Mouse (Mus musculus) hindbrain, embryonic 10.5 days (tissue): ENCODE measurements around the gene Cdh22. TPM values are rescaled to one million over a fixed set of nuclear protein-coding genes. Genes with fewer than 3 reads are reported as not detected.

Source experiments
- DNase-seq: peaks from one replicate; pipeline ENCODE4 v3.0.0-alpha.2; 2017; ENCODE audit warnings: low spot score
- H3K27ac ChIP-seq: fragments of 300-500 bp; sonication (generic); 2 replicates; pipeline ENCODE4 v1.5.1; 2016; ENCODE audit warnings: mild to moderate bottlenecking, moderate library complexity
- H3K27me3 ChIP-seq: fragments of 300-500 bp; sonication (generic); 2 replicates; pipeline ENCODE4 v1.6.1; 2016; ENCODE audit warnings: mild to moderate bottlenecking; ENCODE audit not compliant: poor library complexity, insufficient read depth, severe bottlenecking
- H3K36me3 ChIP-seq: fragments of 300-500 bp; sonication (generic); 2 replicates; pipeline ENCODE4 v1.6.1; 2016; ENCODE audit warnings: mild to moderate bottlenecking, moderate library complexity
- H3K4me1 ChIP-seq: fragments of 300-500 bp; sonication (generic); replicated peaks from 2 replicates; pipeline ENCODE4 v1.6.1; 2016; ENCODE audit warnings: mild to moderate bottlenecking
- H3K4me3 ChIP-seq: fragments of 300-500 bp; sonication (generic); 2 replicates; pipeline ENCODE4 v1.5.1; 2016; ENCODE audit warnings: mild to moderate bottlenecking, moderate library complexity
- H3K9me3 ChIP-seq: fragments of 300-500 bp; sonication (generic); 2 replicates; pipeline ENCODE4 v1.6.1; 2016; ENCODE audit warnings: mild to moderate bottlenecking, moderate library complexity
- WGBS: fragments of 180-500 bp; shearing (Covaris S2); methylation state at CpG from one replicate; pipeline ENCODE4 v1.1.7; 2016; 5-methylcytosine and 5-hydroxymethylcytosine counted together
- polyA plus RNA-seq: library from polyadenylated mRNA; unstranded; fragments of >200 nt; fragmentation: Nextera tagmentation; extraction: Ambion mirVana; gene quantifications from 2 replicates; pipeline ENCODE4 v1.2.1, GENCODE M21; 2016

Cdh22 gene
- polyA plus RNA-seq, 1 experiment from 2014 or later = 8.7 TPM

DNA sequence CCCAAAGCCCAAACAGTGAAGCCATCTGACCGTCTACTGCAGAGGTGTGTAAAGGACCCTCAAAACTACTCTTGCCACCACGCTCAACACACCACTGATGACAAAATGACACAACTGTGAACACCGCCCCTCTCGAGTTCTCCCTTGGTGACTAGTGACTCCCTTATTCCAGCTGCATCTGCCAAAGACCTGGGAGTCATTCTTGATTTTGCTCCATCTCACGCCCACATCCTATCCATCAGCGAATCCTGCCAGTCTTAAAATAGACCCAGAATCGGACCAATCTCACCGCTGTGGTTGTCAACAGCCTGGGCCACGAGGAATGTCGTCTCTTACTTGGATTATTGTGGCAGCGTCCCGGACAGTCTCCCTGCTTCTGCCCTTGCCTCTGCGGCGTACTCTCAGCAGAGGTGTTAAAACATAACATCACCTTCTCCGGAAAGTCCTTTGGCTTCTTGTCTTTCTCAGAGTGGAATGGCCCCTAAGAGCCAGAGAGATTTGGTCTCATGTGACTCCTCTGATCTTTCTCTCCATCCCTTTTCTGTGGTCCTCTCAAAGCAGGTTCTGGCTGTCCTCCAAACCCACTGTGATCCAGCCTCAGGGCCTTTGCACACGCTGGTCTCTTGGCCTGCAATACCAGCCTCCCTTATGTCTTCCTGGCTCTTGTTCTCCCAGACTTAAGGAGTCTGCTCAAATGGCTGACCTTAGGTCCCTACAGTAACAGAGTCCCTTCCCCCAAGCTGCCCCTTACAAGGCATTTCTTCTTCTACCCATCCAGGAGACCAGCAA, 17.1 kb downstream of the Cdh22 start:
- Histone ChIP-seq H3K4me3 (no peak overlapping the region), H3K27me3 (peaks cover 98% of the 10 kb centered on the region), H3K4me1 (peaks cover 90% of the 10 kb centered on the region), H3K27ac (peak overlapping the region; percentile 62), H3K9me3 (no peaks in the 10 kb centered on the region), H3K36me3 (no peaks in the 10 kb centered on the region)
- 91% methylated on average over 16 of the region's 16 CpGs for WGBS
- DNase-seq = no peak

DNA sequence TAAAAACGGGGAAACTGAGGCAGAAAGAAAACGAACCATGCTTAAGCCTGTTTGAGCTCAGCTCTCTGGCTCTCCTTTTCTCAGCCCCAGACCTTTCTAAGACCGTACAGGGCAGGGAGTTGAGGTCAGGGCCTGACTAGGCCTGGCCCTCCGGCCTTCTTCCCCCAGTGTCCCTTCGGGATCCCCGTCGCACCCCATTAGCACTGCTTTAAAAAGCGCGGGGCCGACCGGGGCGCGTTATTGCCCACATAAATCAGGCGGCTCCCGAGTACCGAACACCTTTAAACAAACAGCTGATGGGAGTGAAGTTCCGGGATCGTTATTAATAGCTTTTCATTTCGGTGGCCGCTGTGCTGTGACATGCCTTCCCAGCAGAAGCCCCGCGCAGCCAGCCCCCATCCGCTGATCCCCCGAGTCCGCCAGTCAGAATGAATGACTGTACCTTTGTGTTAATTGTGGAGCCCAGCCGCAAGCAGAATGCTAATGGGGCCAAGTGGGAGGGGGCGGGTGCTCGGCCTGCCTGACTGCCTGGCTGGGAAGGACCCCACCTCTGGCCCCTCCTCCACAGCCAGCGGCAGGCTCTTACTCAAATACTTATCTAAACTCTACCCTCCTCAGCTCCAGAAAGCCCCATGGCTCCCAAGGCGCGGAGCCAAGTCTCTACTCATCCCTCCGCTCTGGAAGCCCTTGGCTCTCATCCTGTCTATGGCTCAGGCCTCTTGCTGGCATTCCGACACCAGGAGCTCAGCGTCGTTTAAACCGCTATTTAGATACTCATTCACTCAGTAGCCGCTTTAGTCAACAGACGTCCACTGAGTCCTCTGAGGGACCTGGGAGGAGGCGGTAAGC, 19.3 kb downstream of the Cdh22 start:
- no peaks in the 10 kb centered on the region for H3K36me3 ChIP-seq
- H3K9me3 ChIP-seq = no peaks in the 10 kb centered on the region
- WGBS = 3% methylated on average over 39 of the region's 39 CpGs
- peaks cover 97% of the 10 kb centered on the region for H3K27me3 ChIP-seq
- H3K27ac ChIP-seq = peak overlapping the region; percentile 87
- H3K4me3 ChIP-seq = peak overlapping the region; percentile 37
- DNase-seq = peak; percentile 84
- peaks cover 90% of the 10 kb centered on the region for H3K4me1 ChIP-seq

DNA sequence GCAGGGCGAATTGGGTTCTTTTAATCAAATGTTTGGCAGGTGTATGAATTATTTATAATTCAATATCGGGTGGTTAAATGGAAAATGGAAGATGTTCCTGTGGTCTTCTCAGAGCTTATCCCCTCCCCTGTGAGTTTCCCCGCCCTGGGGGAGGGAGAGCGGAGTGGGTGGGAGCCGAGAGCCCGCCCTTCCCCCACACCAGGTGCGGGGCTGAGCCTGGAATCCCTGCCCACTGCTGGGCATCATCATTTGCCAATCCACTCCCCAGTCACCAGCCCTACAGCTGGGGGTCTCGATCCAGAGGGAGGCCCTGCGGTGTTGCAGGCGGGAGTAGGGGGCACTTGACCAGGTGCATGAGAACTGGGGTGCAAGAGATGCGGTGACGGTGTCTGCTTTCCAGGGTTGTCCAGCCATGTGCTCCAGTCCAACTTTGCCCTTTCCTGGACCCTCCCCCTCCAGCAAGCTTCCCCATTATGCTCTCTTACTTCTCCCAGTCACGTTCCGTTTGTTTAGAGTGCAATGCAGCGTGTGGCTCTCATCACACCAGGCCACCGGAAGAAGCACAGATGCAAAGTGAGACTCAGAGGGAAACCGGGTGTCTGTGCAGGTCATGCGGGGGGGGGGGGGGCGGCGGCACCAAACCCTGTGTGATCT, 23.1 kb downstream of the Cdh22 start:
- WGBS = under 1% methylated on average over 20 of the region's 20 CpGs
- peak overlapping the region; percentile 84 for H3K27ac ChIP-seq
- peaks cover 70% of the 10 kb centered on the region for H3K4me1 ChIP-seq
- peak overlapping the region; percentile 41 for H3K4me3 ChIP-seq
- peak; percentile 53 for DNase-seq
- no peaks in the 10 kb centered on the region for H3K36me3 ChIP-seq
- no peaks in the 10 kb centered on the region for H3K9me3 ChIP-seq
- H3K27me3 ChIP-seq = peaks cover 95% of the 10 kb centered on the region

DNA sequence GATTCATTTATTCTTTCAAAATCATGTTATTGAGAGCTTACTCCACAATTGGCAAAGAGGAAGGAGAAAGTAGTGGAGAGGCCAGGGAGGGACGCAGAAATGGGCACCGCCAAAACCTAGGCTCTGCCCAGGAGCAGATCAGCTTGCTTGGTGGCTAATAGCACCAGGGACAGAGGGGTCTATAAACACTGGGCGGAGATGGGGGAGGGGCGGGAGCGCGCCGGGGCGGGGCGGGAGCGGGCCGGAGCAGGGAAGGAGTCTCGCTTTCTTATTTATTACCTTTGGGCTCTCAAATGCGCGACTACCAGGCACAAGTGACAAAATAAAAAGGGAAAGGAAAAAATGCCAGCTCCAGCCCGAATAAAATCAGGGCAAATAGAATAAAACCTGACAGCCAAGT, 23.7 kb downstream of the Cdh22 start:
- H3K27ac ChIP-seq = no peak overlapping the region
- peak; percentile 44 for DNase-seq
- H3K36me3 ChIP-seq = no peaks in the 10 kb centered on the region
- under 1% methylated on average over 15 of the region's 15 CpGs for WGBS
- H3K4me1 ChIP-seq = peaks cover 69% of the 10 kb centered on the region
- no peaks in the 10 kb centered on the region for H3K9me3 ChIP-seq
- peak overlapping the region; percentile 41 for H3K4me3 ChIP-seq
- peaks cover 95% of the 10 kb centered on the region for H3K27me3 ChIP-seq

DNA sequence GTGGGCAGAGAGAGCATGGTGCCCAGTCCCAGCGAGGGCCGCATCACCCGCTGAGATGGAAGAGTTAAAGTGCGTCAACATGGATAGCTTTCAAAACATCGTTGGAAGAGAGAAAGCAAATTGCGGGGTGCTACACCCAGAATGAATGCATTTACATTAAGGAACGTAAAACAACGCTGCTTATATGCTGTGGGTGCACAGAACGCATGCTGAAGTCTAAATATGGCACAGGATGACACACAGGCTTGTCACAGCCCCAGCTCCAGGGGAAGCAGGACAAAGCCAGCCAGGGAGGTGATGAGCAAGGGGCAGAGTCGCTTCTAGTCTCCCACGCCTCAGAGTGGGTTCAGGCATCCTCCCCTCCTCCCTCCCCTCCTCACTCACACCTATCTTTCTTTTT, 27.0 kb downstream of the Cdh22 start:
- no peak overlapping the region for H3K27ac ChIP-seq
- 72% methylated on average over 11 of the region's 11 CpGs for WGBS
- no peak for DNase-seq
- no peaks in the 10 kb centered on the region for H3K9me3 ChIP-seq
- H3K4me3 ChIP-seq = no peak overlapping the region
- H3K27me3 ChIP-seq = peaks cover 94% of the 10 kb centered on the region
- H3K4me1 ChIP-seq = peaks cover 69% of the 10 kb centered on the region
- no peaks in the 10 kb centered on the region for H3K36me3 ChIP-seq

DNA sequence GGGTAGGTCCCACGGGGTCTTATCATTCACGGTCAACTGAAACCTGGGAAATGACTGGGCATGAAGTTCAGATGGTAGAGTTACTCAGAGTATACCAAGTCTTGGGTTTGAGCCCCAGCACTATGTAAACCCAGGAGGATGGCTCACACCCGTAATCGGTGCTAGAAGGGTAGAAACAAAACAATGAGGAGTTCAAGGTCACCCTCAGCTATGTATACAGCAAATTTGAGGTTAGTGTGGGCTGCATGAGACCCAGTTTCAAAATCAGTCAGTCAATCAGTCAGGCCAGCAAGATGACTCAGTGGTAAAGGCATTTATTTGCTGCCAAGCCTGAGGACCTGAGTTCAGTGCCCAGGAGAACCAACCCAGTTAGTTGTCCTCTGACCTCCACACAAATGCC, 27.6 kb downstream of the Cdh22 start:
- H3K9me3 ChIP-seq = no peaks in the 10 kb centered on the region
- H3K27me3 ChIP-seq = peaks cover 92% of the 10 kb centered on the region
- no peak overlapping the region for H3K4me3 ChIP-seq
- WGBS = 84% methylated on average over 4 of the region's 4 CpGs
- no peak for DNase-seq
- no peaks in the 10 kb centered on the region for H3K36me3 ChIP-seq
- H3K4me1 ChIP-seq = peaks cover 69% of the 10 kb centered on the region
- H3K27ac ChIP-seq = no peak overlapping the region

DNA sequence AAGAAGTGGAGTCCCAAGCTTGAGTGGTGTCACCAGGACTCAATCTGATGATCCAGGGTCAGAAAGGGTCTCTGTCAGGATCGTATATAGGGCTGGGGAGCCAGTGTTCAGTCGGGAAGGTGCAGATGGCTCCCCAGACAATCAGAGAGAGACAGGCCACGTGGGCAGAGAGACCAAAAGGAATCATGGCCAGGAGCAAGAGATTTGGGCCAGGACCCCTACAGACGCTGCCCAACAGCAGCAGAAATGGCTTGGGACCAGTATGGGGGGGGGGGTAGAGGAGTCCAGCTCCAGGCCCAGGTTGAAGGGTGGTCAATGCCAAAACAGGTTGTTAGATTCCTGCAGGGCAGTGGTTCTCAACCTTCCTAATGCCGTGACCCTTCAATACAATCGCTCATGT, 29.2 kb downstream of the Cdh22 start:
- peaks cover 69% of the 10 kb centered on the region for H3K4me1 ChIP-seq
- H3K36me3 ChIP-seq = no peaks in the 10 kb centered on the region
- 66% methylated on average over 6 of the region's 6 CpGs for WGBS
- H3K27ac ChIP-seq = peak overlapping the region; percentile 76
- H3K27me3 ChIP-seq = peaks cover 89% of the 10 kb centered on the region
- H3K9me3 ChIP-seq = no peaks in the 10 kb centered on the region
- DNase-seq = no peak
- no peak overlapping the region for H3K4me3 ChIP-seq

DNA sequence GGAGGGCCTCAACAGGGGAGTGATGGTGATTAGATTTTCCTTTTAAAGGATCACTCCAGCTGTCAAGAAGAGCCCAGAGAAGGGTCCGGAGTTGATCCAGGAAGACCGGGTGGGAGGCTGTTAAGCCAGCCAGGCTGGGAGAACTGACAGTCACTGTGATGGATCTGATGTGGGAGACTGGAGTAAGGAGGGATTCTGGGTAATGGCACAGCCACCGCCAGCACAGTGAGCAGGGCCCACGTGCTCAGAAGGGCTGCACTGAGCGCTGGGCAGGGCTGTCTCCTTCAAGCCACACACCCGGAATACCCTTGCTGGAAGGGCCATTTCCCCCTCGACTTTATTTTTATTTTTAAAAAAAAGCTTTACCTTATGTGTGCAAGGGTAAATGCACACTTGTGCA, 29.7 kb downstream of the Cdh22 start:
- DNase-seq = no peak
- no peaks in the 10 kb centered on the region for H3K36me3 ChIP-seq
- peak overlapping the region; percentile 76; the same call in 1 of the 2 replicates for H3K27ac ChIP-seq
- no peak overlapping the region for H3K4me3 ChIP-seq
- H3K4me1 ChIP-seq = peaks cover 70% of the 10 kb centered on the region
- H3K27me3 ChIP-seq = peaks cover 89% of the 10 kb centered on the region
- no peaks in the 10 kb centered on the region for H3K9me3 ChIP-seq
- WGBS = 46% methylated on average over 7 of the region's 7 CpGs

DNA sequence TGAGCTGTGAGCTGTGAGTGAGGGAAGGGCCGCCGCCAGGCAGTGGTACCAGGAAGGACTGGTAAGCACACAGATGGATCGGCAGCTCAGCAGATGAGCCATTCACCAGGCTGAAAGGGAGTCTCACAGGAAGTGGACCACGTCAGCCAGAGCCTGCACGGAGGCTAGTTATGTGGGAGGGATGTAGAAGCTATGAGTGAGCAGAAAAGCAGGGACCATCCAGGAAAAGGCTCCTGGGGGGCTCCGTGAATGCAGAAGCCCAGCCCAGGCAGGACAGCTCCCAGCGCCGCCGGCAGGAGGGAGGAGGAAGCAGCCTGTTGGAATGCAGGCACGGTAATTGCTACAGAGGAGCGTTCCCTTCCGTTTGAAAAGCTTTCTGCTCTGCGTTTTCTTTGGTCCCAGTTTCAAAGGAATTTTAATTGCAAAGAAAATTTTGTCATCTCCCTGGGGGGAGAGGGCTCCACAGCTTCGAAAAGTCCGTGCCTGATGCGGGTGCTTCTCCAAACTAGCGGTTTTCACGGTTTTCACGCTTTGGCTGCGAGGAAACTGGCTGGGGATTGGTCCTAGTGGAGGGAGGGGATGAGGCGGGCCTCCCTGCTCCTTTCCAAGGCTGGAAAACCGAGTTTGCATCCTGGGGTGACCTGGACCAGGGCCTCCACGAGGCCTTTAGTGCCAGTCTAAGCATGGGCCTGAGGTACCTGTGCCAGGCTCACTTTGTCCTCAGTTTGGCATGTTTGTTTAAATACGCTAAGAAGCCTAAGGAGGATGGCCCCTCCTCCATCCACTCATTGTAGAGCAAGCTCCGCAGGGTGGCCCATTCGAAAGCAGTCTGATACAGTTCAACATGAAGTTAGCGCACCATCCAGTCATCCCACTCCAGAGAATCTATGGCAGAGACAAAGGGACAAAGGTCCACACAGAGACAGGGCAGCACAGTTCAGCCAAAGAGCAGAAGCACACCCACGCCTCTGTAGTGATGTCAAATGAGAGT, 32.6 kb downstream of the Cdh22 start:
- peaks cover 81% of the 10 kb centered on the region for H3K4me1 ChIP-seq
- 3% methylated on average over 28 of the region's 28 CpGs for WGBS
- H3K36me3 ChIP-seq = no peaks in the 10 kb centered on the region; the same call in 1 of the 2 replicates
- H3K9me3 ChIP-seq = 0 out of 2 replicates have a peak, but pooled peaks cover 3% of the 10 kb centered on the region
- H3K27me3 ChIP-seq = peaks cover 91% of the 10 kb centered on the region
- peak overlapping the region; percentile 66 for H3K27ac ChIP-seq
- peak overlapping the region; percentile 41 for H3K4me3 ChIP-seq
- DNase-seq = peak; percentile 57

DNA sequence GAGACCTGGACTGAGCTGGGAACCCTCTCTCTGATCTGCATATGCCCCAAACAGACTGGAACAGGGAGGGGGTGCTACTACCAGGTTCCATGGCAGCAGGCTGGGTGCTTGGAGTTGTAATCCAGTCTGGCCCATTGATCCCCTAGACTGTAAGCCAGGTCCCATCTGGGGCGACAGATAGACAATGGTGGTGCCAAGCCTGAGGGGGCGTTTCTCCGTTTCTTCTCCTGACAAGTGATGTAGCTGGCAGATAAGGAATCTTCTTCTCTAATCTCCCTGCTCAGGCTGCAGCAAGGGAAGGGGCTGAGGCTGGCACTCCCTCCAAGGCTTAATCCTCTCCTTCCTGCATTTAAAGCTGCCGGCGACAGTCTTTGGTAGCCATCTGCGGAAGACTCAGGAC, 37.1 kb downstream of the Cdh22 start:
- H3K9me3 ChIP-seq = 0 out of 2 replicates have a peak, but pooled peaks cover 3% of the 10 kb centered on the region
- DNase-seq = no peak
- WGBS = 65% methylated on average over 6 of the region's 6 CpGs
- H3K4me3 ChIP-seq = no peak overlapping the region
- H3K36me3 ChIP-seq = no peaks in the 10 kb centered on the region; the same call in 1 of the 2 replicates
- H3K27ac ChIP-seq = no peak overlapping the region
- peaks cover 65% of the 10 kb centered on the region for H3K4me1 ChIP-seq
- peaks cover 89% of the 10 kb centered on the region for H3K27me3 ChIP-seq

DNA sequence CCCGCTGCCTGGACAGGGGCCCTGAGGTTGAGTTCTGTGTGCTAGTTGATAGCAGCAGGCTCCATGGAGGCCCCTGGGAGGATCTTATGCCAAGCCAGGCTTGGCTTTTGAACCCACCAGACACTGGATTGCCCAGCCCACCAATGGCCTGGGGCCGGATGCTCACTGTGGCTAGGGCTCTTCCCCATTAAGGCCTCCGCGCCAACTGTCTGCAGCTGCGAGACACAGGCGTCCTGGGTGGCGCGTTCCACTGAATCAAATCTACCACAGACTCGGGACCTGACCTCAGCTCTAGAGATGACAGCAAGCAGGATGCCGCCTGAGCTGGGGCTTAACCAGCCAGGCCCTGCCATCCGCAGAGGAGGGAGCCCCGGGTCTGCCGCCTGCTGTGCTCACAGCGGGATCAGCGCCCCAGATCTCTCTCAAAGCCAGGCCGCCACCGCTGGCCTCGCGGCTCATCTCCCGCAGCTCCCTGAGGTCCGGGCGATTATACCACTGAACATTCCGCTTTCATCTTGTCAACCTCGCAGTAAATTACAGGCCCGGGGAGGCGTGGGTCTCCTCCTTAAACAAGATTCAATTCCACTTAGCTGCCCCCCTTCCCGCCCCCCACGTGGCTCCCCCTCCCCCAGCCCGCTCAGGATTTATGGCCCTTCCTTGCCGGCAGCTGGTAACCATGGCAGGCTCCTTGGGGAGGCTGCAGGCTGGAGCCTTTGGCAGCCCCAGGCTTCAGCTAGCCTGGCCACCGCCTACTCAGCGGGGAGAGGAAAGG, 39.1 kb downstream of the Cdh22 start:
- Histone ChIP-seq H3K4me3 (peak overlapping the region; percentile 29), H3K36me3 (no peaks in the 10 kb centered on the region; the same call in 1 of the 2 replicates), H3K9me3 (0 out of 2 replicates have a peak, but pooled peaks cover 3% of the 10 kb centered on the region), H3K27me3 (peaks cover 87% of the 10 kb centered on the region), H3K4me1 (peaks cover 46% of the 10 kb centered on the region), H3K27ac (peak overlapping the region; percentile 81)
- DNase-seq = peak; percentile 59
- 3% methylated on average over 32 of the region's 32 CpGs for WGBS
